Mouse (Mus musculus) kidney, adult 9 months (tissue): Measurements from ENCODE around the gene Nup153.

Experiments
- DNase-seq: peaks from one replicate; pipeline ENCODE4 v3.0.0; 2022

The Nup153 gene

DNA sequence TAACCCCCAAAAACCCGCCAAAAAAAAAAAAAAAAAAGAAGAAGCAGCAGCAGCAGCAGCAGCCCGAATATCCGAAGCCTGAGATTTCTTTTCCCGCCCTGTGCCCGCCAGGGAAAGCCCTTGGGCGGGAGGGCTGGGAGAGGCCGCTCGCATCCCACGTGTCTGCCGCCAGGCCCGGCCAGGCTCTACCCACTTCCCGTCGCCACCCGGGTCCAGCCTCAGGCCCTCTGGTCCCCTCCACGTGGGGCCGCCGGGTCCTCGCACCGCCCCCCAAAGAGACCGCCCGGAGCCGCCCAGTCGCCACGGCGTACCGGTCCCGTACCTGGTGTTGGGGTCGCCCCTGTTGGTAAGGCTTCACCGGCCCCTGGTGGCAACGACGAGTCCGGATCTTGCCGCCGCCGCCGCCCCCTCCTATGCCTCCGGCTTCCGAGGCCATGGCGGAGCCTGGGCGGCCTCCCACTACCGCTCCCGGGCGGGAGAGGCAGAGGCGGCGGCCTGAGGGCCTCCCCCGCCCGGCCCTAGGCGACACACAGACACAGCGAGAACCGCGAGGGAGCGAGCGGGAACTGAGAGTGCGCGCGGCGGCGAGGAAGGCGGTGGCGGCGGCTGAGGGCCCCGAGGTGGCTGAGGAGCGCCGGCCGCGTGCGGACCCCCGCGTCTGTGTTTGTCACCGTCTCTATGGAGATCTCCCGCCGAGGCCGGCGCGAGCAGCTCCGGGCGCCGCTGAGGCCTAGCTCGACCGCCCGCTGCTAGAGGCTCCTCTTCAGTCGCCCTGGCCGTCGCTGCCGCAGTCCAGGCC is 503 bp downstream of the Nup153 start:
- peak; percentile 65 for DNase-seq

DNA sequence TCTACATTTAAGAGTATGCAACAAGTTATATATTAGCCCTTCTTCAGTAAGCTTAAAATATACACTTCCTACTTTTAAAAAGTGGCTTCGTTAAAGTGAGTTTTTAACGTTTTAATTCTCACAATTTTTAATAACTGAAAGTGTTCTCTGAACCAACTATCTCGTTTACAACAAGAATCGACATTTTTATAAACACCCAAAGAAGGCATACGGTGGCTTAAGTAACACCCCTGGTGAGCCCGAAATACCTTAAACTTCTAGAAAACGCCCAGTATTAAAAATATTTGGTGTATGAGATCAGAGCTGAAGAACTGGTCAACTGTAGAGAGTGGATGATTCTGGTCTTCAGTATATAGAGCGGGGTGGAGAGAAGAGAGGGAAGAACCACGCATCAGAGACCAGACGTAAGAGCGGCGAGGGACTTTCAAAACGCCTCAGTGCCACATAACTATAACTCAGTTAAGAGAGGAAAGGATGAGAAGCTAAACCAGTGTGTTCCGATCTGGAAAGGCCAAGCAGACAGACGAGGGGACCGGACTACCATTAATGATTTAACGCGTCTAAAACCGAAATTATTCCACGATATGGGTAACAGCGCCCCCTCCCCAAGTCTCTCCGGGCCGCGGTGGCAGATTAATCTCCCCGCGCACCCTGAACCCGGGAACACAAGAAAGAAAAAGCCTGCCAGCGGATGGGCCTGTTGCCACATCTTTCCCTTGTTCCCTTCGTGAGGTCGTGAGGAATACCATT is 1.3 kb downstream of the Nup153 start:
- DNase-seq, result no peak

DNA sequence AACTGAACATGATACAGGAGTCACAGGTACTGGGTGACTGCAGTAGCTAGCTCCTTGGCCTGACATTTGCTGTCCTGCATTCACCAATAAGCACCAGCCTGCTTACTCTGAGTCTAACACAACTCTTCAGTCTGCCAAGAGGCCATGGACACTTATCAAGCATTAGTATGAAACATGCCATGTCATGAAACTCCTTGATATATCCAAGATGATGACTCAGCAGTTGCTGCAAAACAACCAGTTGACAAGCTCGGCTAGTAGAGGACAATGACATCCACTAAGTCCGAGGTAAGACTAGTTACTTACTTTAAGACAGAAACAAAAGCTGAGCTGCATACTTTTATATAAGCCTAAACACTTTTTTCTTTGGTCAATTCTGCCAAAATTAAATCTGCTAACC is 2.5 kb downstream of the Nup153 start:
- peak; percentile 18 for DNase-seq

DNA sequence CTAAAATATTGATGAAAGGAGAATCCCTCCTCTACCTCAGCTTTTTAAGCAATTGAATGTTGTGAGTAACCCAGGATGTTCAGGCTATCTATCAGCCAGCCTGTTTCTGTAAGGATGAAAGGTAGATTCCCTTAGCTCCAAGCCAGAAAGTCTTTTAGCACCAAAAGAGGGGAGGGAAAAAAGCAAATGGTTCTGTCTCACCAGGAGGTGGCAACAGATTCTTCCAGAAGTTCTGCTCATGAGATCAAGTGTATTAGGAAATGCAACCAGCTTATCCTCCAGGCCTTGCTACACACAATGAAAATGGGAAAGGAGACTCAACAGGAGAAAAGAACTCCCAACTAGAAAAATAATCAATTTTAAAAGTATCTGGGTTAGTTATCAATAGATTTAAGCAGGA is 3.4 kb downstream of the Nup153 start:
- DNase-seq, result peak; percentile 38

DNA sequence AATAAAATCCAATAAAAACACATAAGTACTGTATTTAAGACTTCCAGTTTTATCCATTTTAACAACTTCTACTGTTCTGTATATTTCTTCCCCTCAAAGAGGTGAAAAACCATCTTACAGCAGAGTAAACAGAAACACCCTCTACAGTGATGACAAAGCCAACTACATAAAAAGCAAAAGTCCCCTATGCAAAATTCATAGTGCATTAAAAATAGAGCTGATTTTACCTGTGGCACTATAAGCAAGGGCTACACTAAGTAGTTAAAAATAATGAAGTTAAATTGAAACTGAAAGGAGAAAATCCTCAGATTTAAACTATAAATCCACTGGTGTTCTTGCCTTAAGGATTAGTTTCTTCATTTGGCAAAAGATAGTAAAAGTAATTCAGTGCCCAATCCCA is 6.7 kb downstream of the Nup153 start:
- no peak for DNase-seq

DNA sequence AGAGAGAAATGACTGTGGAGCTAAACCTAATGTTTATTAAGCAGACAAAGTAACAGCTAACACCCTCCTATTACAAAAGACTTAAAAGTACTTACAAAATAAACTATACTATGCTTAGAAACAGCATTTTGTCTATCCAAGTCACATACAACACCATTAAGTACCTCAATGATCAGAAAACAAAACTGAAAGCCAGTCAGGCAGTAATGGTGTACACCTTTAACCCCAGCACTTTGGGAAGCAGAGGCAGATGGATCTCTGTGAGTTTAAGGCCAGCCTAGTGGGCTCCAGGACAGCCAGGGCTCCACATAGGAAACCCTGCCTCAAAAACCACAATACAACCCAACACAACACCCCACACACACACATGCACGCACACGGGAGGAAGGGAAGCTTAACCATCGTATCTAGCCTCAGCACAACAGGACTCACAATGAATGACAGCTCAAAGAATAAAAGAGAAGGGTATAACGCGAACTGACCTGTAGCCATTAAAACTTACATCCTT is 8.8 kb downstream of the Nup153 start:
- no peak for DNase-seq

DNA sequence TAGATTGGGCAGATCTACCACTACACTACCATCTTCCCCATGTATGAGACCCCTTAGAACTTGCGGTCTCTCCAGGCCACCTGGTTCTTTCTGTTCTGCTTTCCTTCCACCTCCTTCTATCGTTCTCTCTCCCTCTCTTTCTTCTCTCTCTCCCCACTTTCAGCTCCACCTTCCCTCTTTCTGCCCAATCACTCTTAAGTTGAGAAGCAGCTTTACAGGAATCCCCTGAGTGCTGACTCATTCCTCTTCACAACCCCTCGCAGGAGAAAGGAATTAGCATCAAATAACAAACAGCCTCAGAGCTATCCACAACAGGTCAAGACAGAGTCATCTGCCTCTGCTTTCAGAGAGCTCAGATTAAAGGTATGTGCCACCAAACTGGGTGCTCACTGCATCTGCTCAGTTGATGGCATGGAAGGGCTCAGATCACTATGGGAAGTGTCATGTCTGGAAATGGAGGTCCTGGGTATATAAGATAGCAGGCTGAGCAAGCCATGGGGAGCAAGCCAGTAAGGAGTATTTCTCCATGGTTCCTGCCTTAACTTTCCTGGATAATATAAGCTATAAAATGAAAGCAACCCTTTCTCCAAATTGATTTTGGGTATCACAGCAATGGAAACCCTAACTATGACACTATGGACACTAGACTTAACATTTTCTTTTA is 11.6 kb downstream of the Nup153 start:
- DNase-seq, result no peak

DNA sequence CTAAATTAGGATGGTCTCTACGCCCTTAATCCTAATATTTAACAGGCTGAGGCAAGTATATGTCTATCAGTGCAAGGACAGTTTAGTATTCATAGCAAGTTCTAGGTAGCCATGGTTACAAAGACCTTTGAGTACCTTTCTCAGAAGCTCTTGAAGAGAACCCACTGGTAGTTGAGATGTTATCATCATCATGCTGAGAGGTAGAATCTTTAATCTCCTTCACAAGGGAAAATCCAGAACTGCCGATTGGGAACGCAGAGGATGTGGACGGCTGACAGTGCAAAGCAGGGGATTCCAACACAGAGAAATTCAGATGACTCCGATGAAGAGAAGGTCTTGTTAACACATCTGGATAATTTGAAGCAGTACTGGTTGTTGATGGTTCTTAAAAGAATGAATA is 14.3 kb downstream of the Nup153 start:
- no peak for DNase-seq

DNA sequence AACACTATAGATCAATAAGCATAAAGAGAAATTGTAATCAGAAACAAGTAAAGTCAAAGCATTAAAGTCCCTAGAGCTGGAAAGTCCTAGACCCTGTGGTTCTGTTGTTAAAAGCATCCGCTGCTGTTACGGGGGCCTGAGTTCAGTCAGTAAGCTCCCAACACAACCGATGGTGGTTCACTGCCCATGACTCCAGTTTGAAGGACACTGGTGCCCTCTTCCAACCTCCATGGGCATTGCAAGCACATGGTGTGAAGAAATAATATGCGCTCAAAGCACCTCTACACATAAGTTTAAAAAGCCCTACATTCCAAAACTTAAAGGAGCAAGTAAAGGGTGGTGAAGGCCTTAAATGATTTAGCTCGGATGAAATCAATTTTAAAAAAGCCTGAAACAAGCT is 24.6 kb downstream of the Nup153 start:
- peak; percentile 56 for DNase-seq

DNA sequence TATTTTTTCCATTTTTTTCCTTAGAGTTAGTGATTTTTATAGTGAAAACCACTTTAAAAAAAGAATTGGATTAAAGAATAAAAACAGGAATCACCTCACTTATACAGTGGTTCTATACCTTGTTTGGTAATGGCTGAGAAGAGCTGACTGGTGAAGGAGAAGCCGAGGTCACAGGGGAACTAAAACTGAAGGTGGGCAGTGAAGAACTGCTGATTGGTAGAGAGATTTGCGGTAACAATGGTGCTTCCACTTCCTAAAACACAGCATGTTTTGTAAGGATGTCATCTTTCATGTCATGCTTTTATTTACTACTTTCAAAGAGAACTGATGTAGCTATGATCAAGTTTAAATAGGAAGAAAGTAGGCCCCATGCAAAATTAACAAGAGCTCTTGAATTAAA is 26.3 kb downstream of the Nup153 start:
- no peak for DNase-seq

DNA sequence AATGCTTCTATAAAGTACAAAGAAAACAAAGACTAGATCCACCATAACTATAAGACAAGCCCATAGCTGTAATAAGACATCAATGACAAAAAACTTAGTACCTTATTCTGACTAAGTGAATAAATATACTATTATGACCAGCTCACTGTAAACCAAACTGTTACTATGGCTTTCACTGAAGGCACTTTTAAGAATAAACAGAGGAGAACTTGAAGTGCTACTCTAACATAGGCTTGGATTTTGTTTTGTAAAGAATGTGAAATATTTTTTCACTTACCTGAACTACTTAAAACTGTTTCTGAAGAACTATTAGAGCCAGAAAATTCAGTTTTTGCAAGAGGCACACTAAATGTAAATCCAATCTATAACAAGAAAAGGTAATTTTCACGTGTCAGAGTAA is 28.4 kb downstream of the Nup153 start:
- no peak for DNase-seq

DNA sequence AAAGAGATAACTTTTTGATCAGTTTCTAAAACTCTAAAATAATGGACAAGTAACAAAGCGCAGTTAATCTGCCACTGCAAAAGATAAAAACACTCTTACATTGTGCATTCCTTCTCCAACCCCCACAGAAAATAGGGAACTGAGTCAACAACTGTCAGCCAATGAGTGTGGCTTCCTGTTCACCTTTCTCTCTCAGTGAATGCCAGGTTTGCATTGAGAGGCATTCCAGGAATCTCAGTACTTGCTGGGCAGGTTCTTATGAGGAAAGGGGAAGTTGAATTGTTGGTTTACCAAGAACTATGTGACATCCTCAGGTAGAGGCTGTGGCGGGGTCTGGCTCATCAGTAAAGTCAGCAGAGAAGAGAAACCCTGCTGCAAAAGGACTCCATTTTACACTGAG is 31.0 kb downstream of the Nup153 start:
- DNase-seq, result no peak

DNA sequence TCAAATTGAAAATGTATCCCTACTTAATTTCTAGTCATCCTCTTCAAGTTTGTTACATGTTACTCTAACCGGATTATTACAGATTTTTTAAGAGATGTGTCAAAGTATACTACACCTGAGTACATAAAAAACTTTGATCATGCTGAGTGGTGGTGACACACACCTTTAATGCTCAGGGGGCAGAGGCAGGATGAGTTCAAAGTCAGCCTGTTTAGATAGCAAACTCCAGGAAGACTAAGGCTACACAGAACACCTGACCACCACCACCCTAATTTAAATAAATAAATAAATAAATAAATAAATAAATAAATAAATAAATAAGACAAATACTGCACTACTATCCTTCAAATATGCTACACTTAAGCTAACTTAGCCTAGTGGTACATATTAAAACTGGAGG is 31.8 kb downstream of the Nup153 start:
- DNase-seq, result no peak

DNA sequence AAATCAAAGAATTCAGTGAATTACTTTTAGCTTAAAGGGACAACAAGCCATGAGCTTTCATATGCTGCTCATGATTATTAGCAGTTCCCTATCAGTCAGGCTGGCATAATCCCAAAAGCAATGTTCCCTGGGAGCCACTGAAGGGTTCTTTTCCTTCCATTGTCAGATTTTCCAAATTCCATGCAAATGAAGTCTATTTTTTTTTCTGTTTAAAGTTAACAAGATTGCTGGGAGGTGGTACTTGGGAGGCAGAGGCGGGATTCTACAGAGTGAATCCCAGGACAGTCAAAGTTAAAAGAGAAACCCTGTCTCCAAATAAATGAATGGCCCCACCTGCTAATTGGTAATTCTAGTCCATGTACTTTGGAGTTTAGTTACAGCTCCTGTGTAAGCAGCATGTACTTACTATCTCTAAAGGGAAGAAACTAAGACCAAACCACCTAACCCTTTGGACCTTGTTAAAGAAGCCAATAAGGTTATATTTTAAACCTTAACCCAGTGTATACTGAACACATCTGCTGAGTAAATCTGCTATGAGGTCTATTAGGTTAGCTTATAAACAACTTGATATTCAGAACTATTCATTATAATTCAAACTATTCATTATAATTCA is 32.3 kb downstream of the Nup153 start:
- peak; percentile 85 for DNase-seq

DNA sequence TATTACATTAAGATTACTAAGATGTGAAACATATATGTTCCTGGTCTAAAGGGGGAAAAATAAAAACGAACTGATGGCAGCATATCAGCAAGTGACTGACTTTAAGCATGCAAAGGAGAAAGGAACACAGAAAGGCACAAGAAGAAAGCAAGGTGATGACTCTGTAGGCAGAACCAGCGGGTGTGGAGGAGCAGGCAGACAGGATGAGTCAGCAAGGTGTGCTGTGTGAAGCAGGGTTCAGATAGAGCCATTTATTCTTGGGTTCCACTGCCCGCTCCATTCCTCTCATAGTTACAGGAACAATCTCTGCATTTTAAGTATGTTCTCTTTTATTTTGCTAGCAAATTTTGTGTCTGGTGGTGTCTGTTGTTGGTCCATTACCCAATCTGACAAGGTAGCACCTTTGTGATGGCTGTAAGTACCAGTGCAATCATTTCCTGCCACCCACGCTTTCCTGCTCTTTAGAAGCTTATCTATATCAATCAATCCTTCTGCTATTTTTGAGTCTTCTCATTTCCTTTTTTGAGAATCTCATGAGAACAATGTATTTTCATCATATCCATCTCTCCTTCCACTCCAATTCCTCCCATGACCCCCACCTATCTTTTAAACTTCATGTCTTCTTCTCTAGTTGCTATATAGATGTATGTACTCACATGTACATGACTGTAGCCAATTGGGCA is 37.0 kb downstream of the Nup153 start:
- no peak for DNase-seq

DNA sequence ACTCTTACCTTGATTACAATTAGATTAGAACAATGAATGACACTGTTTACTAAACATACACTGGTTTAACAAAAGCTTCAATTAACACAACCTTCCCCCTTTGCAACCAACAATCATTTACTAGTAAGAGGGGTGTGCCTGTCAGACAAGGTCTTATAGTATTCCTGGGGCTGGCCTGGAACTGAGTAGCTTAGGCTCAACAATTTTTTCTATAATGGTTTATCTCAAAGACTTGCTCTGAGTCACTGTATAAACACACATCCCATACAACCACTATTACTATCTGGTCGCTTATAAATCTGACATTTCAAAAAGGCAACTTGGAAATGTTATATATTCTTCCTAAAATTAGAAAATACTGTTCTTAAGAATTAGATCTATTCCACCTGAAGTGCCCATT is 44.4 kb downstream of the Nup153 start:
- no peak for DNase-seq

DNA sequence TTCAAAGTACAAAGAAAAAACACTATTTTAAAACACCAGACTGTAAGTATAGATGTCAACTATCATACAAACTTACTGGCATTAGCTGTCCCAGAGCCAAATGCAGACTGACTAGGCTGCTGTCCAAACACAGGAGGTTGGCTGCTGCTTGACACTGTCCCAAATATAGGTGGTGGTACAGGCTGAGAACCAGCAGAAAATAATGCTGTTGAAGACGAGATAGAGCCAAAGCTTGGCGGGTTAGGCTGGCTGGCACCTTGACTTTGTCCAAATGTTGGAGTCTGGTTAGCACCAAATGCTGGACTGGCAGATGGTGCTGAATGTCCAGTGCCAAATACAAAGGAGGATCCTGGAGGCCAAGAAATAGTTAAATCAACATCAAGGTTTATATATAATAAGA is 44.8 kb downstream of the Nup153 start:
- DNase-seq, result no peak

DNA sequence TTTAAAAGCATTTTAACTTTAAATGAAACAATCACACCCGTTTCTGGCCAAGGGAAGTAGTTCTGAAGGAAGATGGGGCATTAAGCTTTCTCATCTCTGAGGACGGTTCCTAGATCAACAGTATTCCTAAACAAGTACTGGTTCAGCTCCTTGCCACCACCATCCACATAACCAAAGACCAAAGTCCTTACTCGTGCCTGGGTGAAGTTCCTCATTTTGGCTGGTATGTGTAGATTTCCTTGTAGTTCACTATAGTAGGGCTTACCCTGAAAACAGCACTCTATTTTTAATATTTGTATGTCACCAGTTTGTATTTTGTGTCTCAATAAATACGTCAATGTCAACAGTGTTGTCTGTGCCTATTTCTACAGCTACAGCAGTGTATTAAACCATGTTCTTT is 50.0 kb downstream of the Nup153 start:
- DNase-seq, result peak; percentile 39

DNA sequence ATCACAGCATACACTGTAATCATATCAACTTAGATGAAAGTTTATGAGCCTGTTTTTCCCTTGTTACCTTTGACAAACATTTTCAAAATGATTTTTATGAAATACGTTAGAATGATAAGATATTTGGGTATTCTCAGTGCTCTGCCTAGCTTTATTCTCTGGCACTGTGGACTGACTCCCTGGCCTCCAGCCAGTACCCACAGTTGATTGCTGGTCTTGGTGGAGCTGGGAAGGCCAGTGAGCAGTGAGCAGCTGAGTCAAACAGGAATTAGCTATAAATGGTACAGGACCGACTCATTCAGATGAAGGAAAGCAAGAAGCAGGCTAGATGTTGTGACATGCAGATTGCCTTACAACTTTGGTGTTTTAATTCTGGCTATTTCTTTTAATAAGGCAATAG is 53.1 kb downstream of the Nup153 start:
- no peak for DNase-seq

DNA sequence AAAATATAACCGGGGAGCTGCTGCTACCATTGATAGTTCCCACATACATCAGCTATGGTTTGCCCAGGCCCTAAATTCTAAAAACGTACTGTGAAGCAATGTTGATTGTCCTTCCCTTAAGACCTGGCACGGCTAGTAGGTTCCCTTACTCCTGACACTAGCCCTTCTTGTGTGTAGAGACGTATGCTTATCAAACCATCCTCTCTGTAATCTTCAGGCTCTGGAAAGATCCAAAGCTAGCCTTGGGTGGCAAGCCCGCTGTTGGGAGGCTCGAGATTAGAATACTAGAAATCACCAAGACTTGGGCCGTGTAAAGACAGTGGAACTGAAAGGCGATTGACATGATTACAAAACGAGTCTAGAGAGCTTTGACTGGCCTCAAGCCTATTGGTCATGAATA is 57.2 kb downstream of the Nup153 start:
- DNase-seq, result no peak

DNA sequence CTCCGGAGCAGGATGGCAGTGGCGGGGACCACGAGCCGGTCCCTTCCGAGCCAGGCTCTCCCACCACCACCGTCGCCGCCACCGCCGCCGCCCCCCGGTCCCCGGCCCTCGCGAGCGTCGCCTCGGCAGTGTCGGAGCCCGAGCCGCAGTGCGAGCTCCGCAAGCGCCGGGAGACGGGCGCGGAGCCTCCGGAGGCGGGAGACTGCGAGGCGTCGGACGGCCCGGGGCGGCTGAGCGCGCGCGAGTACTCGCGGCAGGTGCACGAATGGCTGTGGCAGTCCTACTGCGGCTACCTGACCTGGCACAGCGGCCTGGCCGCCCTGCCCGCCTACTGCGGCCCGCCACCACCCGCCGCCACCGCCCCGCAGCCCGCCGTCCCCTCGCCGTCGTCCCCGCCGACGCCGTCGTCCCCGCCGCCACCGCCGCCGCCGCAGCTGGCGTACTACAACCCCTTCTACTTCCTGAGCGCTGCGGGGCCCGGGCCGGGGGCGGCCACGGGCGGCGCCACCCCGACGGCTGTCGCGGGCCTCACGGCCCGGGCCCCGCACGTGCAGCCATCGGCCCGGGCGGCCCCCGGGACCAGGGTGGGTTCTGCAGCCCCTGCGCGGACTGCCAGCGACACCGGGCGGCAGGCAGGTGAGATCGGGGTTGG is 58.0 kb downstream of the Nup153 start:
- no peak for DNase-seq

DNA sequence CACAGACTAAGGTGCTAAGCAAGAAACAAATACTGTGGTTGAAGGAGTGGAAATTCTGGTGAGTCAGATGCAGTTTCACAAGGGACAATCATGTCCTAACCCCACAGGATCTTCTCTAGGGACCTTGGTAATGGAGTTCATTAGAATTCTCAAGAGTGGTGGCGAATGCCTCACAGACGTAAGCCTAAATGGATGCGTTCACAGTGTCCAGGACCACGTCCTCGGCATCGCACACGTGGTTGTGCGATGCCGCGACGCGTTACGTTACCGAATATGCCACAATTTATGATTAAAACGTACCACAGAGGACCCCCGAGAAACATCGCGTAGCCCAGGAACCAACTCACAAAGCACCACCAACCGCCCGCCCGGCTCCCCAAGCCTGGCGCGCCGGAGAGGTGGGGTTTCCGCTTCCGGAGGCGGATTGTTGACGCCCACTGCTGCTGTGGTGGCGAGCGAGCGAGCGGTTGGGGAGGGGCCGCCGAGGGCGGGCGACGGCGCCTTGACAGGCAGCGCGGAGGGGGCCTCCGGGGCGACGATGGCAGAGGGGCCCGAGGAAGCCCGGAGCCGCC is 58.6 kb downstream of the Nup153 start, which contains the start of gene Fam8a1:
Fam8a1 (plus strand) TSS at position 475 of the 572 bp plus-strand sequence.
- peak; percentile 91 for DNase-seq
